Mouse (Mus musculus): ENCODE measurements at regions not wholly inside any gene's neighbourhood (a gene's known extent, or its start where the extent isn't known, plus 50 kb on each side); places are given as distances from the start of the nearest gene placed in this dataset.
A peak's percentile ranks its signal among the peaks of the same experiment; 100 is the strongest.

DNA sequence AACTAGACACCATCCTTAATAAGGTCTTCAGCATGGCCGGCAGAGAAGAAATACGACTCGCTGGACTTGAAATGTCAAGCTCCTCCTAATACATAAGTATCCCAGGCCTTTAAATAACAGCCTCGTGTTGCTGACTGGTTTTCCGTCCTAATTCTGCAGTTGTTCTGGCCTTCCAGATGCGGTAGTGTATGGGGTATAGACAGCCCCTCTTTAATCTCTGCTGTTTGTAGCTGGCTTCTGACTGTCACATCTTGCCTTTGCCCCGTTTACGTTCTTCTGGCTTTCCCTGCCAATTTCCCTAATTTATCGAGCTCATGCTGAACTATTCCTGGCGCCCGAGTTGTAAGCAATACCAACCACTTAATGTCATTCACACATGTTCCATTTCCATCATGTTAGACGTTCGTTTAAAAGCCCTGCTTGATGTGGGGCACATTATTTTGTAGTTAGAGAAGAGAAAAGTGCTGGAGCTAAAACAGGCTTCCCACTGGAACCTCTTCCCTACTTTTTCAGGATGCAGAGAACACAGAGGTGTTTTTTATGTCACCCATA lies 1042.2 kb downstream of the Adgrl2 start:
- no peak for DNase-seq (ENCODE audit: low spot score in 2 of 2)
- intact Hi-C loops (cut with DNase I) = no loop called here

DNA sequence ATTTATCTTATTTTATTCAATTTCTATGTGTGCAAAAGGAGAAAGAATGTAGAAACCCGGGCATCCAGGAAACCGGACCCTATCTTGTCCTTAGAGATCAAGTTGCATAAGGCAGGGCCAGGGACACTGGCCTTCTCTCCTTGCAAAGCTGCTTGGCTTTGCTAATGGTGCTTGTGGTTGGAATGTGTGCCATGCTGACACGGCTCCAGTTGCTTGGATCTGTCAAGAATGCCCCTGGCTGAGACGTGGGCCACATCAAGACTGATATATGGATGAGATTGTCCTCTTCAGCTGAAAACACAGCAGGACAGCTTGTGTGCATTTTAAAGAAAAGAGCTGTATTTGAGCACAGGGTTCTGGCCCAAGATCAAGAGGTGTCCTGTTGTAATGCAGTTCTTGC lies 1047.0 kb downstream of the Adgrl2 start:
- intact Hi-C loops (cut with DNase I) = no loop called here
- no peak for DNase-seq (ENCODE audit: low spot score in 2 of 2)

DNA sequence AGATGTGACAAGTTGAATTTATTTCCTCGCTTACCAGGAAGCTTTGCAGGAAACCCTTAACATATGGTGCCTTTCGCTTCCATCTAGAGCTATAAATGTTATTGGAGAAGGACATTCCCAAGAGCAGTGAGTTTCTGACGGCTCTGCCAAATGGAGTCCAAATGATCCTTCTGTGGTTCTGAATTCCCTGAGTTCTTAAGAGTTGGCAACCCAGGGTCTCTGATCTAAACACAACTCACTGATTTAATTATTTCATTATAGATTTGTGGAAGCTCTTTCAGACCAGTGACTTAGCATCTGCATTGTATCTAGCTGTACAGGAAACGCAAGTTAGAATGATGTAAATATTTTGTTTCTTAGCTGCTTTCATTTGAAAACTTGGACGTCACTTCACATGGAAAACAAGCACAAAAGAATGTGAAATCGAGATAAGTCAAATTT lies 1059.5 kb downstream of the Adgrl2 start:
- intact Hi-C loops (cut with DNase I) = no loop called here

DNA sequence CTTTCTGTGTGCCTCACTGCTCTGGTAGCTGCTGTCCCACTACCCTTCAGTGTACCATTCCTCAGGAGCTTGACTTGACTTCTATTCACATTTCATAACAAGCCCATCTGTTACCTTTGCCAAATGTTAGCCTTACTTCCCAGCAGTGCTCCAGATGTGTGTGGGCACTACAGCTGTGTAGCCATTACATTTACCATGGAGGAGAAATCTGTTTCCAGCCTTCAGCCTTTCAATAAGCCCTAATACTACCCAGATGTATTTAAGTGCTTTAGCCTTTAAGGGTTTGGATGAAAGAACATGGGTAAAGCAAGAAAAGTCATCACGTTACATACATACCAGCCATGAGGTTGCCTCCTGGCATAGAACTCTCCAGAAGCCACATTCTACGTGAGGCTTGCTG lies 1068.0 kb downstream of the Ttll7 start:
- intact Hi-C loops (cut with DNase I) = no loop called here

More for the DNA sequence above, 1059.5 kb downstream of the Adgrl2 start:
- peak in 1 of 2 experiments; percentile 4 for DNase-seq (ENCODE audit: low spot score in 2 of 2)

DNA sequence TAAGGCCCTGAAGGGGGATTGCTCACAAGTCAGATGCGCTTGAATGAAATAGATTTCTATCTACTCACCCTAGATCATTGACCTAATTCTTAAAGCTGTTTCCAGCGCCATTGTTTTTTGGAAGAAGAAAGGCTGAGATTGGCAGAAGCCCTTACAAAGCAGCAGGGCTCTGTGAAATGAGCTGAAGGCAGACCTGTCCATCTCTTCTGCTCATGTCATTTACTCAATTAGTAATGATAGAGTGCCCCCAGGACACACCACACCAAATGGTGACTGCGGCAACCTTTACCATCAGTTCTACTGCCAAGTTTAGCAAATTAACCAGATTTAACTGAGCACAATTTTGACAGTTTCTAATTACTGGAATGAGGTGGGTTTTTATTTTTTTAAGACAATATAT lies 1067.5 kb downstream of the Ttll7 start:
- intact Hi-C loops (cut with DNase I) = no loop called here
- DNase-seq (ENCODE audit: low spot score in 2 of 2) = no peak

More for the DNA sequence above, 1068.0 kb downstream of the Ttll7 start:
- no peak for DNase-seq (ENCODE audit: low spot score in 2 of 2)

DNA sequence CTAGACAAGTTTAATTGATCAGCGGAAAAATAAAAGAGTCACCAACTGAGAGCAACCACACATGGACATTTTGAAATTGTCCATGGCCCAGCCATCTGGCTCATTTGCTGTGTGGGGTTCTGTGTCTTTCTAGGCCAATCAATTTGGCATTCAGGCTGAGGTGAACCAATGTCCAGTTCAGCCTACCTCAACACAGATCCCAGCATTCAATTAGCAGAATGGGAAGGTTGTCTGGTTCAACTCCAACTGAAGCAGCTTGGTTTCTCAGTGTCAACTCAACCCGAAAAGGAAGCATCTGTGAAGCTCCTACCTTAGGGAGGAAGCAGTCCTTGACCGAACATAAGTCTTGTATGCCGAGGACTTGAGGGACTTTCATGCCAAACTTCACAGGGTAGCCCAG lies 1067.0 kb downstream of the Ttll7 start:
- intact Hi-C loops (cut with DNase I) = no loop called here
- no peak for DNase-seq (ENCODE audit: low spot score in 2 of 2)

GRCm38 (mm10) chr3:147896751-147897150 lies 1044.6 kb downstream of the Ttll7 start:
- intact Hi-C loops (cut with DNase I) = no loop called here
- DNase-seq (ENCODE audit: low spot score in 2 of 2) = no peak

DNA sequence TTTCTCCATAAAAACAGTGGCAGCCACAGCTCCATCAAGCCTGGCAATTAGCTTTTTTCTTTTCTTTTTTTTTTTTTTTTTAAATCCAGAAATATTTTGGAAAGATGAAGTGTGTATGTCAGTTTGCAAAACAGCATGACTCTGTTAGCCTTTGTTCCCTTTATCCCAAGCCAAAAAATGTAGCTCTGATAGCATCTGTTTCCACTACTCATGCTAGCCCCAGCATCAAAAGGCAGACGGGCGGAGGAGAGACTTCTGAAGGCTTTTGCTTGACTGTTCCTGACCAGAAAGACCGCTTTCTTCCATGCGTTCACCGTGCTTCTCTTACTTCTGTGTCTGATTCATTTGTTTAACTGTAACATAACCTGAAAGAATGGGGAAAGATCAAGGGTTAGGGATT lies 1039.5 kb downstream of the Ttll7 start:
- no peak for DNase-seq (ENCODE audit: low spot score in 2 of 2)
- intact Hi-C loops (cut with DNase I) = no loop called here

DNA sequence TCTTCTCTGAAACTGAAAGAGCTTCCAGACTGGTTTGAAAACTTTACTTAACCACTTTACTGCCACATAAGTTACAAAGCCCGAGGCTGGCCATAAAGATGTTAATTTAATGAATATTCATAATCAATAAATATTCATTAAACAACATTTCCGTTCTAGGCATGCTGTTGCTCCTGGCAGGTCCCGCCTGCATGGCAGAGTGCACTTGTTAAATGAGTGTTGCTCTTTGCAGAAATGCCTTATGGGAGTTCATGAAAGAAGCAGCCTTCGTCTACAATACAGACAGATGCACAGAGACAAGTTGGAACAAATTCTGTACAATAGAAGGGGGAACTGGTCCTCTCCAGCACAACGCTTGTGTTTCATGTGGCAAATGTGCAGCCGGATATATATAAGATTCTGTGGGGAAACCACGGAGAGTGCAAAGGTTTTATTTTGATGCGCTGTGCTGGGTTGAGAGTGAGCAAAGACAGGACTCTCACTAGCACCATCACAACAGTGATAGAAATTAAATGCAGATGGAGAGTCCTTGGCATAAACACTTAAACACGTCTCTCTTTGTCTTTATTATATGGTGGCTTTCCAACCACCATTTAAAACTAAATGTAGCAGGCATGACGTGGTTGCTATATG lies 1034.2 kb downstream of the Ttll7 start:
- DNase-seq (ENCODE audit: low spot score in 2 of 2) = no peak
- intact Hi-C loops (cut with DNase I) = no loop called here

DNA sequence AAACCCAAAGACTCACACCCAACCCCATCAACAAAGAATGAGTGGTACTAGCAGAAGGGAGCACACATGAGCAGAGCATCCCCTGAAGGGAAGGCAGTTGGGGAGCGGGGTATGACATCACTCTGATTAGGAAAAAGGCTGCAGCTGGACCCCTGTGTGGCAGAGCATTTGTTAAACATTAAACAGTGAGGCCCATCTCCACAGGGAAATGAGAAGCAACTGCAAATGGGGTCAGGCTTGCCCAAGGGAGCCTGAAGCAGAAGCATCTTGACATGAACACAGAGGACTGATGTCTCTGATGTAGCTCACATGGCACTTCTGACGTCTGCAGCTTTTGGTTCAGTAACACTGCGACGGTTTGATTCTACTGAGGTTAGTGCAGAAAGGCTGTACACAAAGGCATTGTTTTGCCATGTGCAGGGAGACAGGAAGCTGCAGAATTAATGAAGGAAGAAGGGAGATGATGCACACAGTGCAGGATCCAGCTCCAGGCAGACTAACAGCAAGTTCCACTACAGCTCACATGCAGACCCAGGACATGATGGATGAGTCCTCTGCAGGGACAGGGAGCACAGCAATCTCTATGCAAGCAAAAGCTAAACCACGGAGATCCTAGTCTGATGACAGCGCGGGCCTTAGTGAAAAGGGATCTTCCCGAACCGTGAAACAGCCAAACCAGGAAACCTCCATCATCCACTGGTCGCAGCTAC lies 1030.9 kb downstream of the Ttll7 start:
- DNase-seq (ENCODE audit: low spot score in 2 of 2) = no peak
- intact Hi-C loops (cut with DNase I) = no loop called here

DNA sequence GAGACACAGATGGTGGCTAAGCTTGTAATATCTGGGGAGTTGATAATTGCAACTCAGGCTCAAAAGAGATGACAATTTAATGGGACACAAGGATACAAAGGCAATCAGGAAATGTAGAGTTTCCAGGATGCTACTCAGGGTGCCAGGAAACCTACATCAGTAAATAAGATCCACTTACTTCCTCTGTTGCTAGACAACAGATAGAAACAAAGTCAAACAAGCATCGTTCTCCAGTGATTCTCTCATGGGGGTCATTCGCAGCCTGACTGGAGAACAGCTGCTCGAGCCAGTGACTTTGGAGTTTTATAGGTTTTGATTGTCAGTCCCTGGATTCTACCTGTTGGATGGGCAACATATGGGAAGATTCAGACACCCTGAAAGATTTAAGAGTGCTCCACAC lies 1026.5 kb downstream of the Ttll7 start:
- DNase-seq (ENCODE audit: low spot score in 2 of 2) = no peak
- intact Hi-C loops (cut with DNase I) = loop anchor here (1.0 kb wide), 1 partner anchor 8 kb away; no protein-coding TSS in a partner anchor

DNA sequence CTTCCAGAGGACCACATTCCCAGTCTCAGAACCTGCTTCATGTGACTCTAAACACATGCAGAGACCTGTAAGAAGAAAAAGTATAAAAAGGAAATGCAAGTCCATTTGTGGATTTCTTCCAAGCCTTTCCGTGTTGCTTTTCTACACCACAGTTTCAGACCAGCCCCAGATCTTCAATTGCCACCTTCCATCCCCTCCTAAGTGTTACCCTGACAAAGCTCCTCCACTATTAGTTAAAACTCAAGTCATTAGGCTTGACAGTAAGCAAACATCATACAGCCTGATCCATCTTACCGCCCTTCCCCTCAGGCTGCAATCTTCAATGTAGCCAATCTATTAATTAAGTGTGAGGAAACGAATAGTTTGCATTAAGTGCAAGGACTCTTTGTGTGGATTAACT lies 1016.1 kb downstream of the Ttll7 start:
- intact Hi-C loops (cut with DNase I) = no loop called here
- DNase-seq (ENCODE audit: low spot score in 2 of 2) = no peak

DNA sequence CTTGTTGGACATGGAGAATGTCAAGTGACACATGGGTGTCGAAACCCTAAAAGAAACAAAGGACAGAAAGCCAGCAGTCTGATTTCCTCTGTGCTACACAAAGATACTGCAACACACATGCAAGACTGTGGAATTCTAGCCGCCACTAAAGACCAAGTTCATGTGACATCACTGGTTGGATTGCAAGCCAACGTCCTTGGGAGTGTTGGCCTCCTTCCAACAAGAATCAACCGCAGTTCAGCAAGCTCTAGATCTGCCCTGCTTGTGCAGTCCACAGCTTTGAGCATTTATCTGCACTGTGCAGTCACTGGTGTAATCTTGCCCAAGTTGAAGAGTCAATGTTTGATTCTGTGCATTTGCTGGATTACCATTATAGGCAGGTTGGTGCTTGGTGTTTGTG lies 1001.2 kb downstream of the Ttll7 start:
- intact Hi-C loops (cut with DNase I) = no loop called here
- no peak for DNase-seq (ENCODE audit: low spot score in 2 of 2)

DNA sequence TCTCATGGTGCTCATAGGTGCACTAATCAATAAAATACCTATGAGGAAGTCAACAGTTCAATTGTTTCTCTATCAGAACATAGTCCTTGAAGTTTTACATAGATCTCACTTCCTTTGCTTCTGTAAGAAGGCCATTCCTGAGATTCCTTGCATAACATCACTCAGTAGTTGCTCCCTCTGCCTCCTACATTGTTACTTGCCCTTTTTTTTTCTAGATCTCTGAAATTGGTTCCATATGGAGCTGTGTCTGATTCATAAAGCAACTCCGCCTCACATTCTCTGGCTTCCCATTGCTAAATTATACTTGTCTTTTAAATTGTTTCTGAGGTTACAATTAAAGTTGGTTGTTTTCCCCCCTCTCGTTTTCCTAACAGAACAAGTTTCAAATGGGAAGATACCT lies 1000.7 kb downstream of the Ttll7 start:
- intact Hi-C loops (cut with DNase I) = no loop called here
- DNase-seq (ENCODE audit: low spot score in 2 of 2) = no peak

- intact Hi-C loops (cut with DNase I) = no loop called here
Measured at GRCm38 (mm10) chr3:147841357-147841756, 989.2 kb downstream of the Ttll7 start.

GRCm38 (mm10) chr3:147838816-147839215 lies 986.6 kb downstream of the Ttll7 start:
- no peak for DNase-seq (ENCODE audit: low spot score in 2 of 2)
- intact Hi-C loops (cut with DNase I) = no loop called here

More at GRCm38 (mm10) chr3:147841357-147841756, 989.2 kb downstream of the Ttll7 start:
- no peak for DNase-seq (ENCODE audit: low spot score in 2 of 2)

GRCm38 (mm10) chr3:147835716-147836115 lies 983.5 kb downstream of the Ttll7 start:
- DNase-seq (ENCODE audit: low spot score in 2 of 2) = no peak
- intact Hi-C loops (cut with DNase I) = no loop called here

DNA sequence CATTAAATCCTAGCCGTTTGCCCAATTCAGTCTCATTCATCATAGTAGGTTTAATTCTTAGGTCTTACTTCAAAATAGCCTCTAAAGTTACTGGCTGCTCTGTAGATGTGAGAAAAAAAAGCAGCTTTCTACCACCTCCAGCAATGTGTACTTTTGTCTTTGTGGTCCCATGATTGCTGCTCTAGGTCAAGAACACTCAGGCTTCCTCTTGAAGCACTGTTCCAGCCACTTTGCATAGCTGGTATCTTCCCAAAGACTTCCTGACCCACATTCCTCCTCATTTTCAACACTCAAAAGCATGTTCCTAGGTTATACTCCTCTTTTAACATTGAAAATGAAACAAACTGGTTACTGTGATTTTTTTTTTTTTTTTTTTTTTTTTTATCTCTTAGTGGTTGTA lies 973.2 kb downstream of the Ttll7 start:
- intact Hi-C loops (cut with DNase I) = no loop called here
- DNase-seq (ENCODE audit: low spot score in 2 of 2) = no peak

- intact Hi-C loops (cut with DNase I) = no loop called here
- DNase-seq (ENCODE audit: low spot score in 2 of 2) = no peak
Measured at GRCm38 (mm10) chr3:147824451-147824850, 972.3 kb downstream of the Ttll7 start.

DNA sequence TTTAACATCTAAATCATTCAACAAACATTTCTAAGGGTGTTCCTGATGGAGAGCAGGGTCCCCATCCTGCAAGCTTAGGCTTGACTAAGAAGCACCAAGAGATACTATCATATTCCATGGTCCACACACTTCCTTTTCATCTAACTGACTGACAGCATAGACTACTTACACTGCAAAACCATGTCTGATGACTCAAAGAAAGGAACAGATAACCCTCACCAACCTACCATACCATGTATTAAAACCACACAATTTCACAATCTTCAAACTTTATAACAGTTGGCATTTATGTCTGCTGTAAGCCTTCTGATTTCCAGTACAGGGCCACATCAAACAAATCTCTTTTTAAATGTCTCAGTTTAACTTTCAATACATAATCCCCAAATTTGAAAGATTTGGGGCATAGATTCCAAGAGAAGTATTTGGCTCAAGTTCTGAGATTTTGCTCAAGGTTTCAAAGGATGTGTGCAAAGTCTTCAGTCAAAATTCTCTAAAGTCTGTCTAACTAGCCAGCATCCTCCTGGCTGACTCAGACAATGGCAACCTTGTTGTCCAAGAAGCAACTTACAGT lies 962.0 kb downstream of the Ttll7 start:
- intact Hi-C loops (cut with DNase I) = no loop called here
- DNase-seq (ENCODE audit: low spot score in 2 of 2) = no peak

DNA sequence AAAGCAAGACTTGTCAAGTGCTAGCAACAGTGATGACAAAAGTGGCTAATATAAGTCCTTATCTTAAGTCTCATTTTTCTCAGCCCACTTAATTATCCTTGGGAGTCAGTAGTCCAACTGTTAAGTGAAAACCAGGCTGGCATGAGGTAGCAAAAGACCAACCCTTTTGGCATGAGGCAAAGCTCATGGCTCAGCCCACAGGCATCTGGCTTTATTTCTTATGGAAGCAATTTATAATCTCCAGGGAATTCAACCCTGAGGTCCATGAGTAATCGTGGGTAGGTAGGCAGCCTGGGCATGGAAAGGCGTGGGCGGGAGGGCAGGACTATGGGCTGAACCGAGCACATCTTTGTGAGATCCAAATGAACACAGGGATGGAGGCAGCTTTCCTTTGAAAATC lies 950.4 kb downstream of the Ttll7 start:
- intact Hi-C loops (cut with DNase I) = no loop called here
- no peak for DNase-seq (ENCODE audit: low spot score in 2 of 2)

Data from left cerebral cortex, postnatal 36 days (tissue).